Mouse (Mus musculus) hindbrain, embryonic 15.5 days (tissue): ENCODE data around the gene Sestd1. TPM values are rescaled to one million over a fixed set of nuclear protein-coding genes. Genes with fewer than 3 reads are reported as not detected.

Experiments
- ATAC-seq: fragments of 200-750 bp; cut with Nextera tagmentation; 2 replicates; pipeline ENCODE4 v1.8.0; 2017; ENCODE audit warnings: low read depth, moderate number of reproducible peaks, moderate TSS enrichment; ENCODE audit not compliant: low FRiP score
- H3K27ac ChIP-seq: fragments of 300-500 bp; sonication (generic); replicated peaks from 2 replicates; pipeline ENCODE4 v1.5.1; 2015; ENCODE audit warnings: mild to moderate bottlenecking, inconsistent platforms
- H3K27me3 ChIP-seq: fragments of 300-500 bp; sonication (generic); 2 replicates; pipeline ENCODE4 v1.6.1; 2015; ENCODE audit warnings: control low read depth, inconsistent platforms
- H3K36me3 ChIP-seq: fragments of 300-500 bp; sonication (generic); 2 replicates; pipeline ENCODE4 v1.6.1; 2015; ENCODE audit warnings: control low read depth, inconsistent platforms
- H3K4me1 ChIP-seq: fragments of 300-500 bp; sonication (generic); replicated peaks from 2 replicates; pipeline ENCODE4 v1.6.1; 2015; ENCODE audit warnings: control low read depth, inconsistent platforms
- H3K4me2 ChIP-seq: fragments of 300-500 bp; sonication (generic); 2 replicates; pipeline ENCODE4 v1.6.1; 2015; ENCODE audit warnings: moderate library complexity, mild to moderate bottlenecking, inconsistent platforms
- H3K4me3 ChIP-seq: fragments of 300-500 bp; sonication (generic); 2 replicates; pipeline ENCODE4 v1.5.1; 2015; ENCODE audit warnings: mild to moderate bottlenecking, inconsistent platforms
- H3K9ac ChIP-seq: fragments of 300-500 bp; sonication (generic); 2 replicates; pipeline ENCODE4 v1.6.1; 2015; ENCODE audit warnings: inconsistent platforms
- H3K9me3 ChIP-seq: fragments of 300-500 bp; sonication (generic); 2 replicates; pipeline ENCODE4 v1.6.1; 2016; ENCODE audit warnings: control low read depth, inconsistent platforms
- WGBS: fragments of 180-500 bp; shearing (Covaris S2); methylation state at CpG from one replicate; pipeline ENCODE4 v1.1.7; 2015; 5-methylcytosine and 5-hydroxymethylcytosine counted together
- polyA plus RNA-seq: library from polyadenylated mRNA; unstranded; fragments of >200 nt; fragmentation: Nextera tagmentation; extraction: Ambion mirVana; gene quantifications from 2 replicates; pipeline ENCODE4 v1.2.1, GENCODE M21; 2015

Sestd1 gene
- polyA plus RNA-seq, 1 experiment from 2014 or later: 28.1 TPM

- H3K27me3 ChIP-seq: no peaks in the 10 kb centered on the region
- H3K4me1 ChIP-seq: no peaks in the 10 kb centered on the region
- no peak for ATAC-seq
- no peak overlapping the region for H3K9ac ChIP-seq
- H3K4me2 ChIP-seq: no peak overlapping the region
- H3K9me3 ChIP-seq: no peaks in the 10 kb centered on the region
- no peak overlapping the region for H3K4me3 ChIP-seq
- H3K27ac ChIP-seq: no peak overlapping the region
- peaks cover 5% of the 10 kb centered on the region; the same call in 1 of the 2 replicates for H3K36me3 ChIP-seq
- 89% methylated on average over 4 of the region's 4 CpGs for WGBS
These were observed 98.0 kb downstream of the Sestd1 start for GRCm38 (mm10) chr2:77182271-77182995.

- H3K9me3 ChIP-seq: no peaks in the 10 kb centered on the region
- no peak overlapping the region for H3K4me2 ChIP-seq
- no peak overlapping the region for H3K4me3 ChIP-seq
- peaks cover 16% of the 10 kb centered on the region for H3K4me1 ChIP-seq
- no peaks in the 10 kb centered on the region for H3K27me3 ChIP-seq
- ATAC-seq: no peak
- no peaks in the 10 kb centered on the region for H3K36me3 ChIP-seq
- H3K27ac ChIP-seq: no peak overlapping the region
- H3K9ac ChIP-seq: no peak overlapping the region
- WGBS: 64% methylated on average over 2 of the region's 2 CpGs
These were observed 102.9 kb downstream of the Sestd1 start for GRCm38 (mm10) chr2:77177472-77177871.

- Histone ChIP-seq H3K27ac (no peak overlapping the region), H3K36me3 (no peaks in the 10 kb centered on the region), H3K4me3 (no peak overlapping the region), H3K9ac (no peak overlapping the region), H3K4me2 (no peak overlapping the region), H3K9me3 (no peaks in the 10 kb centered on the region), H3K4me1 (peaks cover 26% of the 10 kb centered on the region), H3K27me3 (no peaks in the 10 kb centered on the region)
- ATAC-seq: no peak
- 65% methylated on average over 10 of the region's 10 CpGs for WGBS
These were observed 104.0 kb downstream of the Sestd1 start for GRCm38 (mm10) chr2:77176413-77176812.

GRCm38 (mm10) chr2:77175411-77175810 lies 105.0 kb downstream of the Sestd1 start:
- WGBS: 56% methylated on average over 7 of the region's 7 CpGs
- no peak overlapping the region for H3K4me3 ChIP-seq

GRCm38 (mm10) chr2:77174313-77174712 lies 106.1 kb downstream of the Sestd1 start:
- Histone ChIP-seq H3K4me1 (peaks cover 45% of the 10 kb centered on the region), H3K9me3 (no peaks in the 10 kb centered on the region), H3K27me3 (no peaks in the 10 kb centered on the region), H3K9ac (no peak overlapping the region), H3K4me3 (no peak overlapping the region), H3K36me3 (no peaks in the 10 kb centered on the region), H3K4me2 (no peak overlapping the region), H3K27ac (no peak overlapping the region)
- no peak for ATAC-seq
- WGBS: 38% methylated on average over 2 of the region's 2 CpGs

More at GRCm38 (mm10) chr2:77175411-77175810, 105.0 kb downstream of the Sestd1 start:
- no peak for ATAC-seq
- Histone ChIP-seq H3K9ac (no peak overlapping the region), H3K4me2 (no peak overlapping the region), H3K9me3 (no peaks in the 10 kb centered on the region), H3K36me3 (no peaks in the 10 kb centered on the region), H3K27me3 (no peaks in the 10 kb centered on the region), H3K4me1 (peaks cover 35% of the 10 kb centered on the region), H3K27ac (no peak overlapping the region)

GRCm38 (mm10) chr2:77173821-77174220 lies 106.6 kb downstream of the Sestd1 start:
- WGBS: 92% methylated on average over 6 of the region's 6 CpGs
- H3K4me2 ChIP-seq: no peak overlapping the region

GRCm38 (mm10) chr2:77173366-77173765 lies 107.0 kb downstream of the Sestd1 start:
- WGBS: 60% methylated on average over 6 of the region's 6 CpGs
- no peak for ATAC-seq
- Histone ChIP-seq H3K27ac (no peak overlapping the region), H3K27me3 (no peaks in the 10 kb centered on the region), H3K9ac (no peak overlapping the region), H3K4me2 (no peak overlapping the region), H3K4me1 (peaks cover 45% of the 10 kb centered on the region), H3K36me3 (no peaks in the 10 kb centered on the region), H3K4me3 (no peak overlapping the region), H3K9me3 (no peaks in the 10 kb centered on the region)

More at GRCm38 (mm10) chr2:77173821-77174220, 106.6 kb downstream of the Sestd1 start:
- Histone ChIP-seq H3K4me3 (no peak overlapping the region), H3K9ac (no peak overlapping the region), H3K36me3 (no peaks in the 10 kb centered on the region), H3K27ac (no peak overlapping the region), H3K4me1 (peaks cover 45% of the 10 kb centered on the region), H3K9me3 (no peaks in the 10 kb centered on the region), H3K27me3 (no peaks in the 10 kb centered on the region)
- no peak for ATAC-seq

GRCm38 (mm10) chr2:77172241-77172671 lies 108.1 kb downstream of the Sestd1 start:
- Histone ChIP-seq H3K4me1 (peaks cover 45% of the 10 kb centered on the region), H3K27me3 (no peaks in the 10 kb centered on the region), H3K9me3 (no peaks in the 10 kb centered on the region), H3K4me2 (no peak overlapping the region; the same call in 1 of the 2 replicates), H3K27ac (no peak overlapping the region), H3K36me3 (no peaks in the 10 kb centered on the region), H3K9ac (no peak overlapping the region), H3K4me3 (no peak overlapping the region)
- no peak for ATAC-seq
- WGBS: 38% methylated on average over 10 of the region's 10 CpGs

GRCm38 (mm10) chr2:77171444-77172240 lies 108.8 kb downstream of the Sestd1 start:
- ATAC-seq: peak; percentile 57; the same call in 1 of the 2 replicates
- no peak overlapping the region for H3K9ac ChIP-seq
- peak overlapping the region; percentile 13; the same call in 1 of the 2 replicates for H3K27ac ChIP-seq
- 52% methylated on average over 23 of the region's 23 CpGs for WGBS
- H3K36me3 ChIP-seq: no peaks in the 10 kb centered on the region
- H3K4me1 ChIP-seq: peaks cover 45% of the 10 kb centered on the region
- no peak overlapping the region for H3K4me3 ChIP-seq
- peak overlapping the region; percentile 30 for H3K4me2 ChIP-seq
- H3K9me3 ChIP-seq: no peaks in the 10 kb centered on the region
- H3K27me3 ChIP-seq: no peaks in the 10 kb centered on the region

GRCm38 (mm10) chr2:77170633-77171105 lies 109.7 kb downstream of the Sestd1 start, which contains the start of gene Ccdc141:
TSS of gene Ccdc141 (minus strand) at chr2:77170636.
- H3K27ac ChIP-seq: peak within 1 kb of the TSS; percentile 30
- H3K9me3 ChIP-seq: no peaks in the 10 kb centered on the region
- H3K4me2 ChIP-seq: peak within 1 kb of the TSS; percentile 60
- H3K9ac ChIP-seq: peak within 1 kb of the TSS; percentile 32; the same call in 1 of the 2 replicates
- H3K4me3 ChIP-seq: peak within 1 kb of the TSS; percentile 32
- 25% methylated on average over 4 of the region's 6 CpGs for WGBS
- no peak for ATAC-seq
- no peaks in the 10 kb centered on the region for H3K27me3 ChIP-seq
- H3K36me3 ChIP-seq: no peaks in the 10 kb centered on the region
- peaks cover 45% of the 10 kb centered on the region for H3K4me1 ChIP-seq

- 6% methylated on average over 21 of the region's 21 CpGs for WGBS
- H3K9me3 ChIP-seq: no peaks in the 10 kb centered on the region
- peak; percentile 51 for ATAC-seq
- peak overlapping the region; percentile 60 for H3K4me2 ChIP-seq
- peaks cover 45% of the 10 kb centered on the region for H3K4me1 ChIP-seq
- no peaks in the 10 kb centered on the region for H3K36me3 ChIP-seq
- H3K4me3 ChIP-seq: peak overlapping the region; percentile 32
- H3K27ac ChIP-seq: peak overlapping the region; percentile 30
- H3K9ac ChIP-seq: peak overlapping the region; percentile 32; the same call in 1 of the 2 replicates
- no peaks in the 10 kb centered on the region for H3K27me3 ChIP-seq
These were observed 110.3 kb downstream of the Sestd1 start for GRCm38 (mm10) chr2:77169916-77170632.
